Mouse (Mus musculus) c-Kit-positive CD71-positive TER-119-negative erythroid progenitor cells, embryonic 14.5 days (primary cell): ENCODE results near the gene Galnt2.

Experiments used
- DNase-seq: peaks from one replicate; pipeline ENCODE4 v3.0.0-alpha.2; 2013; ENCODE audit warnings: low read depth

Galnt2 gene

DNA sequence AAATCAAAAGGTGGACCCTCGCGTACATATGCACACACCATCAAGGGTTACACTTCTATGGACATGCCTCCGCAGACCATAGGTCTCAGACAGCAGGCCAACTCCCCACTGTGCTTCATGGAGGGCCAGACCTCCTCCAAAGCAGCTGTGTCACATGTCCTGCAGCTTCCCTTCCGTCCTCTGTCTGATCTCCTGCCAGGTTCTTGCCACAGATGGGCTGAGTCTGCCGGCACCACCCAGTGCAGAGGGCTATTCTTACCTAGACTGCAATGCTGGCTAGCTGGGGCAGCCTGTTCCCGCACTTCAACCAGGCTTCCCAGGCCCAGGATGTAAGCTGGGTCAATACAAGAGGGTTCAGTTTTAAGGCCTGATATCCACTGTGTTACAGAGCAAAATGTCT is 144.0 kb downstream of the Galnt2 start:
- no peak for DNase-seq

DNA sequence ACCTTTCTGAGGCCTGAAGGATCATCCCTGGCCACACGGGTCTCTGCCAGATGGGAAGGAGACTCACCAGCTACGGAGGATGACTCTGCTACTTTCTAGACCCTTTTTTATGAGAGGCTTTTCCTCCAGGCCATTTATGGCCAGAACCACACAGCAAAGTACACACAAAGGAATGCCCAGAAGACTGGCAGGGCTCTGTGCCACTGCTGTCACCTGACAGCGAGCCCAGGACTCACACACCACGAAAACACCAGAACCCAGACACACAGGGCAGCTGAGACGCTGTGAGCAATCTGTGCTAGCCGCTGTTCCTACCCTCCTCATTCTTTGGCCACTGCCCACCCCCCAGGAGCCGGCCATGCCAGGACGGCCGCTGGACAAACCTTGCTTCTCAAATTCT is 144.5 kb downstream of the Galnt2 start:
- no peak for DNase-seq

DNA sequence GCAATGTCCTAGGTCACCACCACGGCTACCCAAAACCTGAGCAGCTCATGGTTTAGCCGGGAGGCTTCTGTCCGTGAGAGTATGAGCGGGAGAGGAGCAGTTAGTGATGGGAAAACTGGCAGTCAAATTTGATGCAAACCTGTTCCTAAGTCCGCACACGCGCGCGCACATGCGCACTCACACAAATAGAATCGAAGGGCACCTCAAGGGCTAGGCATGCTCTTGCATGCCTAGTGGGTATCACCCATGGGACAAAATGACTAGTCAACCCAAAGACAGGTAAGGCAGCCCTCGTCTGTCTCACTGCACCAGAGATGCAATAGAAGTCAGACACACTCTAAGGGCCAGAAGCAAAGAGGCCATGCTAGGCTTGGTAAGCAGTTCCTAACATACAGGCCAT is 145.2 kb downstream of the Galnt2 start:
- no peak for DNase-seq

DNA sequence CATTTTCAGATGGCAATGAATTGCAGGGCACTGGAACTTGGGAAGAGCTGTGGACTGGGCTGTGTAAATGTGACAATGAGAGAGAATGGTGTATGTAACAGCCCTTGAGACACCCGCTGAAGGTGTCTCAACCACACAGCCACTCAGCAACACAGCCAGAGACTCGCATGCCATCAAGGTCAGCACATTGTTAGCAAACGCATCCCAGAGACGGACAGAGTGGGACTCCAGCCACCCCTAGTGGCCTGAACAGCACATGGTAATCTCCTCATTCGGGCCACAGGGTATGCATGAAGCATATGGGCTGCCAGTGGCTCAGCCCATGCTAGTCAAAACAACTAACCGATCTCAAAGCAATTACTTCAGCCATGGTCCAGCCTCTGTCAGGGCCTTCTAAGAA is 148.1 kb downstream of the Galnt2 start:
- DNase-seq = no peak

DNA sequence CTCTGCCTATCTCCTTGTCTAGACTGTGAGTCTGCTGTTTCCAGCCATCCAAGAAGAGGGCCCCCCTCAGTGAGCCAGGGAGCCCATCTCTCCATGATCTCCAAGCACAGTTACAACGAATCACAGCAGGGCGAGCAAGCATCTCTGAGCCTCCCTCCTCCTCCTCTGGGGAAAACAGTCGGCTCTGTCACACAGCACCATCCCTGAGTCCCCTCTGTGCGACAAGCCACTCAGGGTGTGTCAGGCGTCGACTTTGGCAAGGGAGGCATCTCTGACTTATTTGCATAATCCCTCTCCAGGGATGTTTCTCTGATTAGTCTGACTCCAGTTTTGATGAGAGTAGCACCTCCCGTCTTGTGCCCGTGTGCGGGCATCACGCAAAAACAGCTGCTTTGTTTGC is 151.0 kb downstream of the Galnt2 start:
- DNase-seq = no peak

DNA sequence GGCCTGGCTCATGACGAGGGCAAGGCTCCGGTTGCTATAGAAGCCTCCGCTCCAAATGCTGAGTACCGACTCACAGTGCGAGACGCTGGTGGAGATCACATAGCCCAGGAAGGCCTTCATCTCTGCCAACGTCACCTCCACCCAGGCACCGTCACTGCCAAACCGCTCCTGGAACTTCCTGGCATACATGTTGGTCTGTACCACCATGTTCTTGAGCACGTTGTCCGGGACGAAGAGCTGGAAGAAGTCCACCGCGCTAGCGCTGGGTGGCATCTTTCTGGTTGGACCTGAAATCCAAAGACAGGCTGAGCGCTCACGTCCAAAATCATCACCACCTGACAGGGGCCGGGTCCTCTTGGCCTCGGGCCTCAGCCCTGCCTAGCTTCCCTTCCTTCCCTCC is 153.1 kb downstream of the Galnt2 start:
- DNase-seq = no peak

DNA sequence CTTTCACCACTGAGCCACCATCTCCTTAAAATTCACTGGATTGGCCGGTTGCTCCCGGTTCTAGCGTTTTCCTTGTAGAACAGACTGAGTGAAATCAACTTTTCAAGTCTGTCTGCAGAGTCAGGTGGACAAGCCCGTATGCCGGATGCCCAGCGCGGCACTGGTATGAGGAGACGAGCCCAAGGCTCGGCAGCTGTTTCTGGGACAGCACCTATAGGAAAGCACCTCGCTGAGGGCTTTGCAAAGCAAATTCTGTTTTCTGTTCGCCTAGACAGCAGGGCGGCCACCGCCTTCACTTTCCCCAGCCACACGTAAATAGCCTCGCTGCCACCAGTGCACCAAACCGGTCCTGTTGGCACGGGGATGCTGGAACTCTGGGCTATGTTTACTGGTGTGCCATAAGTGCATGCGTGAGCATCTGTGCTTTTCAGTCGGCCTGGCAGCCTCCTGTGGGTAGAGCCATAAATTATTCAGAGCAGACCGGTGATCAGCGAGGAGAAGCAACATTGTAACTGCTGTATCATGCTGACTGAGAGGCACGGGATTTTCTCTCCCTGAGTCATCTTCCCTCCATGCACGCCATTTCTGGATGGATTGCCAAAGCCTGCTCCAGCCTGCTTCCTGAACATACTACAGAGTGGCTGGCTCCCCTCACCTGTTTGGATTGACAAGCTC is 155.2 kb downstream of the Galnt2 start:
- no peak for DNase-seq

DNA sequence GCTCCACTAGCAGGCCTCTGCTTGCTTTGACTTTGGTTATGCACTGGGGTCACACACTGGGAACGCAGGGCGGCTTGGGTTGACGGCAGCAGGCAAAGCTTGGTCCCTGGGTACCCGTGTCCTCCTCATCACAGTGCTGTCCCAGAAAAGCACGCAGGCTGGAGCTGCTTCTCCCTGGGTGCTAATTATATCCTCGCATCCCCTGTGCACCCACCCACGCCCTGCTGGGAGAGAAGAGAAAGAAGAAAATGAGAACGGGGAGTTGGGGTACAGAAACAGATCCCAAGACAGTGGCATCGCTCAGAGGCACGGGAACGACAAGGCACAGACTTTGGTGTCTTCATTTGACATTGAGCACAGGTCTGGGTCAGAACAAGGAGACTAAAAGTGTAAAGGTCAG is 158.3 kb downstream of the Galnt2 start:
- no peak for DNase-seq

DNA sequence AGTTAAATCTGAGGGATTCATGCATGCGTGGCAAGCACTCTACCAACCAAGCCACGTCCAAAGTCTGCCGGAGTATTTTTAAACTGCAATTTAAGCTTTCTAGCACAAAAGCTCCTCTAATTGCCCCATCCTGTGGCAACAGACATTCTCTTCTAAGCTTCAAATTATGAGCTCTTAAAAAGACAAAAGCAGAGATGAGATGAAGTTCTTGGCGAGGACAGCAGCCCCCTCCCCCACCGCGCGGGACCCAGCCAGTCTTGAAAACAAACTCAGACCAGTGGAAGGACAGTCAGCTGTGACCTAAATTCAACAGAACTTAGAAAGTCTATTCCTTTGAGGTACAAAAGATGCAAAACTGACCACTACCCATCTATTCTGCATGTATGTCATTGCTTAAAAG is 160.0 kb downstream of the Galnt2 start:
- DNase-seq = no peak

DNA sequence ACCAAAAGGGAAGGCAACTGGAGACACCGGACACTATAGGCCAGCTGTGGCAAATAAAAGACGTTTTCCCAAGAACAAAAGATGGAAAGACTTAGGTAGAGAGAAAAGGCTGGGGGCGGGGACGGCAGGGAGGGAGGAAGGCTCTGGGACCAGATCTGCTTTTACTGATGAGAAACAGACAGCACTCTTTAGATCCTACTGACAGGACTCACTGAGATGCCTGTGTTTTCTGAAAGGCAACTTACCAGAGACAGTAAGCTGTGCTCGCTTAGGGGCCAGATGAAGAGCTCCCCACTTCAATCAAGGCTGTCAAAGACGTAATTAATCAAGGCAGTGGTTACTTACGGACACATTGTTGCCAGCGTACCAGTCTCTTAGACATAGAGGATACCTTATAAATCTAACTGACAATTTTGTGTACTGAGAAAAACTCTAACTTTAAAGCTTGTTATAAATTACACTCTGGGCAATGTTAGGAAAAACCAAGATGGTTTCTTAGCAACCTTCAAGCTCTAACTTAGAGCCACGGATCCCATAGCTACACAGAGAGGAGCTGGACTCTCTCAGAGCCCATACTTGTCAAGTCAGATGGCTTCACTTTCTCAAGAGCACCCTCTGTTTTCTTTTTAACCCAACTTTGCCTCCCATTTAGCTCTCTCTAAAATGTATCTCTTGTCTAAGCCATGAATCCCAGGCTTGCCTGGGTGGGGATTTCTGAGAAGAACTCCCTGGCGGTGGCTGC is 161.3 kb downstream of the Galnt2 start:
- DNase-seq = no peak

DNA sequence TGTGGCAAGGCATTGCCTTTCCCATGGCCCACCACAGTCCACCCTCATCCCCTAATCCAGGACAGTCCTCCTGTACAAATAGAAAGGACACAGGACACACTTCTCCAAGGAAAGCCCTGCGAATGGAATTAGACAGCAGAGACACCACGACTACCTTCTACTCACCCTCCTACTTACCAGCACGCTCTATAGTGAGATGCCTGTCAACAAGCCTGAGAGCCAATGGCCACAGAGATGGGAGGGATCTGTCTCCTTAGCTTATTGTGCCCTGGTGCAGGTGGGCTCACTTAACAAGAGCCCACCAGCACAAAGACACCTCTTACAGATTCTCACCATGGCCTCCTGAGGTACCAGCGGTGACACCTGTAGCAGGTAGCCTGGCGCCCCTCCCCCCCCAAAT is 161.8 kb downstream of the Galnt2 start:
- DNase-seq = no peak

DNA sequence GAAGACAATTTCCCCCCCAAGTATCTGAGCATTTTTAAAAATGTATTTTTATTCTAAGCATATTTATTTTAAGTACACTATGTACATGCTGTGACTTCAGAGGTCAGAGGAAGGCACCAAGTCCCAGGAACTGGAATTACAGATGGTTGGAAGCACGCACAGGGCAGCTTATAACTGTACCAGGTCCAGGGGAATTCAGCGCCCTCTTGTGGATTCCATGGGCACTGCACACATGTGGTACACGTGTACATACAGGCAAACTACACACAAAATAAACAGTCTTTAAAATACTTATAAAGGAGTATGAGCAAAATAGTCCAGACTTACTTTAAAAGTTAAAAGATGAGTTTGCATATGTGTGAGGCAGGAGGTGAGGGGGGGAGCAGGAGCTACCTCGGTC is 162.7 kb downstream of the Galnt2 start:
- no peak for DNase-seq

DNA sequence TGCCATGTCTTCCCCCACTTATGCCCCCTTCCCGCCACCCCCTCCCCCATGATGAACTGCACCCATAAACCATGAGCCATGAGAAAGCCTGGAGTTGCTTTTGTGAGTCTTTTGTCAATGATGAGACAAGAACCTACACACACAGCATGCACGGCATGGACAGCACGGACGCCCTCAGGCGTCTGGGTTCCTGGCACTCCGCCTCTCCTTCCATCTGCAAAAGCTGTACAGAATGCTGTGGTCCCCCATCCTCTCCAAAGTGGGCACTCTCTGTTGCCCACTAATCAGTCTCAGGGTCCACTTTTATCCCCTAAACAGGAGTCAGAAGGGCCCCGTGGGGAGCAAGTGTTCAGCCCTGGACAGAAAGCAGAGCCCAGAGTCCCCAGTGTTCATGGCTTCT is 163.8 kb downstream of the Galnt2 start:
- DNase-seq = no peak
